Mouse (Mus musculus) gastrocnemius, adult 2 months (tissue): Measurements from ENCODE around the gene Cd33. TPM values are rescaled to one million over a fixed set of nuclear protein-coding genes. Genes with fewer than 3 reads are reported as not detected.

Experiments
- DNase-seq: peaks from one replicate; pipeline ENCODE4 v3.0.0; 2022
- H3K27ac ChIP-seq: fragments of 200-600 bp; 2 replicates; pipeline ENCODE4 v1.8.1; 2022; ENCODE audit warnings: mild to moderate bottlenecking
- H3K4me3 ChIP-seq: fragments of 200-600 bp; 2 replicates; pipeline ENCODE4 v1.8.1; 2022; ENCODE audit warnings: mild to moderate bottlenecking, moderate library complexity
- CTCF ChIP-seq: fragments of 200-600 bp; IDR thresholded peaks from 2 replicates; pipeline ENCODE4 v1.8.1; 2022; ENCODE audit warnings: antibody characterized with exemption, mild to moderate bottlenecking, moderate library complexity
- intact Hi-C: fragments of 180-260 bp; cut with DNase I; formaldehyde crosslinking; loops from one replicate; pipeline ENCODE4 v1.15.1; 2025
- long read RNA-seq, 2 experiments: library from polyadenylated mRNA; stranded (forward); transcript quantifications; one replicate each; pipeline ENCODE4 v2.0.0; 2021
- total RNA-seq, 2 experiments: library from RNA; stranded (reverse); gene quantifications; 2 replicates each; pipeline ENCODE4 v1.2.3; 2021

The Cd33 gene
- 1 to 10 TPM; 1.4 TPM for total RNA-seq
- long read RNA-seq, experiment 1 = 0 reads
- long read RNA-seq, experiment 2 = 0 reads

DNA sequence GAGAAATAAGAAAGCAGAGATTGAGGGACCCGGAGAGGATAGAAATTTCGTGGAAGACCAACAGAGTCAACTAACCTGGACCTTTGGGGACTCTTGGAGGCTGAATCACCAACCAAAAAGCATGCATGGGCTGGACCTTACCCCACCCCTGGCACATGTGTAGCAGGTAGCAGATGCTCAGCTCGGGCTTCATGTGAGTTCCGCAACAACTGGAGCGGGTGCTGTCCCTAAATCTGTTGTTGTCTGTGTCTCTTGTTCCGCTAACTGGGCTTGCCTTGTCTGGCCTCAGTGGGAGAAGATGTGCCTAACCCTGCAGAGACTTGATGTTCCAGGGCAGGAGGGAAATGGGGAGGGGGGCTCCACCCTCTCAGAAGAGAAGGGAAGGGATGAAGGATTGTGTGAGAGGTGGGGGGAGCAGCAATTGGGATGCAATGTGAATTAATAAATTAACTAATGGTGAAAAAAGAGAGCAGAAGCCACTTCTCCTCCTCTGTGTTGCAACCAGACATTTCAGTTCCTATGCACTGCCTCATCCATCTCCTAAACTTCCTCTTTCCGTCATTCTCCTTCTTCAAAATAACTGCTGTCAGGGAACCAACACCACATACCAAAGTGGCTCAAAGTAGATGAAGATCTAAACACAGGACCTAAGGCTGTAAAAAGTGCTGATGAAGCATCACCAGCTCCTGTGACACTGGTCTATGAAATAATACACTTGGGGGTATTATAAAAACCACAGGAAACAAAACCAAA, at the start of gene Cd33:
Gene Cd33 (minus strand): TSS at position 204 of the 753 bp plus-strand sequence.
- no peak within 1 kb of the TSS for H3K4me3 ChIP-seq
- no peak for DNase-seq
- TF ChIP-seq CTCF = no peak
- no peak within 1 kb of the TSS for H3K27ac ChIP-seq
- intact Hi-C loops = no loop called here

- H3K4me3 ChIP-seq = no peak overlapping the region
- intact Hi-C loops = loop anchor here (10.0 kb wide), 1 partner anchor 120 kb away; the partner anchor contains the start of gene Vsig10l
- TF ChIP-seq CTCF = peak; percentile 22; the same call in 1 of the 2 replicates
- DNase-seq = no peak
- H3K27ac ChIP-seq = no peak overlapping the region
These were observed 40.6 kb upstream of the Cd33 start for GRCm38 (mm10) chr7:43584790-43585189.

- intact Hi-C loops = loop anchor here (2.0 to 10.0 kb wide), 2 partner anchors 90 to 116 kb away; partner anchors contain the start of gene Vsig10l
- DNase-seq = no peak
- peak overlapping the region; percentile 87 for H3K27ac ChIP-seq
- H3K4me3 ChIP-seq = peak overlapping the region; percentile 78
- no peak for TF ChIP-seq CTCF
These were observed 36.3 kb upstream of the Cd33 start for GRCm38 (mm10) chr7:43580526-43580925.

DNA sequence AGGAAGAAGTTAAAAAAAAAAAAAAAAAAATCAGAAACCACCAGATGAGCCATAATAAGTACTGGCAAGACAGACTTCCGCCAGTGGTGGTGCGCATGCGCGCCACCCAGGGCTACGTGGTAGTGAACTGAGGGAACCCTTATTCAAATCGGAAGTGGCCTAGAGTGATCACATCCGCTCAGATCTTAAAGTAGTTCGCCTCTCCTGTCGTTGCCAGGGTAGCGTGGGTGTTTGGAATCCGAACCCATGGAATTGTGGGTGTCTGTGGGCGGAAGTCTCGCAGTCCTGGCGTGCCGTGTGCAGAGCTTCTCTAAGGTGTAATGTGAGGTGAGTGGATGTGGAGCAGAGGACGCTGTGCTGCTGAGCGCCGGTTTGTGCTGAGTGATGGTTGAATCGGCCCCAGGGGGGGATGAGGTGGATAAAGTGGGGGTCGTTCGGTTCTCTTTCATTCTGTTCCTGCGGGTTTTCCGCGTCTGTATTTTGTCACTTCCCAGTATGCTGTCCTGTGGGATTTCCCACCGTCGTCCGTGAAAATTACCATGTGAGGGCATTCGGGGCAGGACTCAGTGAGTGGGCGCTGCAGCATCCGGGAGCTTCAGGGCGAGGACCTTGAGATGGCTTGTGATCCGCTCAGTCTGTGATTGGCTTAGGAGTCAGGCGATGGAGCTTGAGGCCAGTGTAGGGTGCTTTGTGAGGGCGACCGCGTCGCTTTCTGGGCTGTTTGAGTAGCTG, 35.4 kb upstream of the Cd33 start, which contains the start of gene Zfp719:
Gene Zfp719 (plus strand): TSS at position 171 of the 732 bp plus-strand sequence.
- Histone ChIP-seq H3K27ac (peak within 1 kb of the TSS; percentile 87), H3K4me3 (peak within 1 kb of the TSS; percentile 78)
- DNase-seq = peak; percentile 93
- no peak for TF ChIP-seq CTCF
- intact Hi-C loops = loop anchor here (2.0 to 10.0 kb wide), 2 partner anchors 91 to 115 kb away; partner anchors contain the start of gene Vsig10l

DNA sequence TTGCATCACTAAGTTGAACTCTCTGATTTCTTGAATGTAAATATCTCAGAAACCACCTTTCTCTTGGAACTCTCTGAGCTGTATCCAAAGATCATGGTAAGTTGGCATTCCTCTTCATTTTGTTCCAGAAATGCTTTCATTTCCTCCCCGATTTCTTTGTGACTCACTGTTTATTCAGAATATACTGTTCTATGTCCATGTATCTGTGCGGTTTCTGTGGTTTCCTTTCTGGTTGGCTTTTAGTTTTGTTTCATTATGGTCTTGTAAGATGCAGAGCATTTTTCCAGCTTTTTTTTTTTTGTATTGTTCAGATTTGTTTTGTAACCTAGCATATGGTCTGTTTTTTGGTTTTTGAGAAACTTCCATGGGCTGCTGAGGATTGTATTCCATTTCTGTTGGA, 27.0 kb upstream of the Cd33 start:
- no peak for DNase-seq
- TF ChIP-seq CTCF = no peak
- intact Hi-C loops = no loop called here
- H3K27ac ChIP-seq = no peak overlapping the region
- H3K4me3 ChIP-seq = no peak overlapping the region

GRCm38 (mm10) chr7:43563300-43563699, 19.1 kb upstream of the Cd33 start:
- 0 out of 2 replicates have a peak overlapping the region, but pooled peaks have one; percentile 76 for H3K27ac ChIP-seq
- intact Hi-C loops = no loop called here
- H3K4me3 ChIP-seq = peak overlapping the region; percentile 82

DNA sequence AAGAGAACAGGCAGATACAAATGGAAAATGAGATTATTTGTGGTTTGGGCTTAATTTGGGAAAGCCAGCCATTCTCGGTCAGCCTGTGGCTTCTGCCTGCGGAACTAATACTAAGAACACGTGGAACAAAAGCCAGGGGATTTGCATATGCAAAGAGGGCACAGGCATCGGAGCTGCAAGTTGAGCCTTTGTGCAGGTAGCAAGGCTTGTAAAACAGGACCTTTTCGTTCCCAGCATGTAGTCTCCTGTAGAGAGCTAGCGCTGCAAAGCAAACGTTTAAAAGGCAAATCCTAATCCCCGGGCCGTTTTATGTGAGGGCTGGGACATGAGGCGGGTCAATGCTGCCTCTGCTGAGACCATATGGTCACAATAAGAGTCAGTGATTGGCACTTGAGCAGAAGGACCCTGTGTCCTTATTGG, 18.4 kb upstream of the Cd33 start:
- intact Hi-C loops = no loop called here
- Histone ChIP-seq H3K4me3 (peak overlapping the region; percentile 82), H3K27ac (peak overlapping the region; percentile 76)
- DNase-seq = no peak
- no peak for TF ChIP-seq CTCF

More at GRCm38 (mm10) chr7:43563300-43563699, 19.1 kb upstream of the Cd33 start:
- TF ChIP-seq CTCF = no peak
- no peak for DNase-seq

- peak; percentile 85 for DNase-seq
- intact Hi-C loops = no loop called here
- TF ChIP-seq CTCF = no peak
- H3K4me3 ChIP-seq = peak within 1 kb of the TSS; percentile 82
- peak within 1 kb of the TSS; percentile 76 for H3K27ac ChIP-seq
These were observed 17.9 kb upstream of the Cd33 start, which contains the start of gene Zfp658 for GRCm38 (mm10) chr7:43562006-43562633. TSS of gene Zfp658 (plus strand) at chr7:43562256.

- TF ChIP-seq CTCF = no peak
- no peak for DNase-seq
- H3K4me3 ChIP-seq = no peak overlapping the region
- intact Hi-C loops = no loop called here
- no peak overlapping the region for H3K27ac ChIP-seq
These were observed 12.7 kb upstream of the Cd33 start for GRCm38 (mm10) chr7:43556901-43557300.

GRCm38 (mm10) chr7:43555351-43555750, 11.1 kb upstream of the Cd33 start:
- no peak for DNase-seq
- H3K4me3 ChIP-seq = no peak overlapping the region
- intact Hi-C loops = no loop called here
- TF ChIP-seq CTCF = no peak
- no peak overlapping the region for H3K27ac ChIP-seq

- TF ChIP-seq CTCF = no peak
- peak; percentile 59 for DNase-seq
- H3K27ac ChIP-seq = peak overlapping the region; percentile 2; the same call in 1 of the 2 replicates
- H3K4me3 ChIP-seq = no peak overlapping the region
- intact Hi-C loops = no loop called here
These were observed 10.3 kb upstream of the Cd33 start for GRCm38 (mm10) chr7:43554550-43554949.

DNA sequence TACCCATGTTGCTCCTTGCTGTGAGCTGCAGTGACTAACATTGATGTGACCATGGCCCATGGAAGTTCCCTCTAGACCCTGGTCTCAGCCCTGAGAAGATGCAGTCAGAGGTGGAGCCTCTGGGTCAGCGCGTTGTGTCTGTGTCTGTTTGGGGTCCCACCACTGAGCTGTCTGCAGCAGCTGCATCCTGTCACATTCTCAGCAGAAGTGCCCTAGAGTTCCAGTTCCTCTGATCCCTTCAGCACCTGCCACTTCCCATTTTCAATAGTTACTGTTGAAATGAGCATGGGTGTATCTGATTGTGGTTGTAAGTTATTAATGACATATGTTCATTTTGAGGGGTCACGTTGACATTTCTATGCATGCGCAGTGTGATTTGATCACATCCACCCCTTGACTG, 8.9 kb upstream of the Cd33 start:
- TF ChIP-seq CTCF = no peak
- 0 out of 2 replicates have a peak overlapping the region, but pooled peaks have one; percentile 24 for H3K27ac ChIP-seq
- intact Hi-C loops = no loop called here

More for the DNA sequence above, 8.9 kb upstream of the Cd33 start:
- H3K4me3 ChIP-seq = no peak overlapping the region
- peak; percentile 31 for DNase-seq
